Mouse (Mus musculus) CH12.LX (cell line): ENCODE measurements around the gene Gm37240. TPM values are rescaled to one million over a fixed set of nuclear protein-coding genes. Genes with fewer than 3 reads are reported as not detected.

ENCODE experiments used
- DNase-seq: peaks from one replicate; pipeline ENCODE4 v3.0.0-alpha.2; 2013; ENCODE audit errors: extremely low read depth
- H3K27ac ChIP-seq: 2 replicates; pipeline ENCODE4 v1.5.1; 2012; ENCODE audit warnings: low read depth, mild to moderate bottlenecking, control low read depth, moderate library complexity; ENCODE audit not compliant: insufficient read depth
- H3K27me3 ChIP-seq: replicated peaks from 2 replicates; pipeline ENCODE3; 2012; ENCODE audit warnings: inconsistent platforms
- H3K36me3 ChIP-seq, 2 experiments: replicated peaks in 1 of 2; 2 replicates each; pipeline versions ENCODE3 to v1.6.1; 2012; ENCODE audit warnings: inconsistent platforms in 1 of 2, low read length in 1 of 2, mild to moderate bottlenecking in 1 of 2, mixed read lengths in 1 of 2, moderate library complexity in 1 of 2; ENCODE audit not compliant: control insufficient read depth in 1 of 2, insufficient read depth in 1 of 2
- H3K4me1 ChIP-seq, 2 experiments: 2 replicates each; pipeline ENCODE4 v1.6.1; 2012; ENCODE audit warnings: inconsistent platforms in 1 of 2, moderate library complexity in 1 of 2; ENCODE audit not compliant: insufficient read depth in 2 of 2, control insufficient read depth in 1 of 2
- H3K4me2 ChIP-seq: 2 replicates; pipeline ENCODE4 v1.6.1; 2012; ENCODE audit warnings: low read depth, mild to moderate bottlenecking, control low read depth; ENCODE audit not compliant: poor library complexity, insufficient read depth, severe bottlenecking
- H3K4me3 ChIP-seq, 3 experiments: fragments of 150-350 bp in 1 of 3; sonication (generic) in 1 of 3; replicated peaks in 1 of 3; 2 replicates each; pipeline versions ENCODE3 to v1.5.1; 2011 to 2012; ENCODE audit warnings: low read depth in 2 of 3, low read length in 2 of 3, mild to moderate bottlenecking in 2 of 3, moderate library complexity in 2 of 3, control low read depth in 1 of 3, improper control_type of control experiment in 1 of 3, inconsistent platforms in 1 of 3, mixed read lengths in 1 of 3; ENCODE audit not compliant: poor library complexity in 1 of 3
- H3K79me2 ChIP-seq: replicated peaks from 2 replicates; pipeline ENCODE4 v1.6.1; 2012; ENCODE audit warnings: mild to moderate bottlenecking, moderate library complexity; ENCODE audit not compliant: control insufficient read depth, poor library complexity, insufficient read depth, severe bottlenecking; ENCODE audit errors: extremely low read depth
- H3K9ac ChIP-seq: 2 replicates; pipeline ENCODE4 v1.6.1; 2012; ENCODE audit warnings: low read depth, mild to moderate bottlenecking, control low read depth, moderate library complexity; ENCODE audit not compliant: insufficient read depth
- H3K9me3 ChIP-seq: replicated peaks from 2 replicates; pipeline ENCODE3; 2012; ENCODE audit warnings: low read length, inconsistent platforms, mixed read lengths
- CHD1 ChIP-seq: IDR thresholded peaks from 2 replicates; pipeline ENCODE4 v1.6.1; 2012; ENCODE audit warnings: low read depth, low read length, improper control_type of control experiment, inconsistent platforms
- CTCF ChIP-seq, 2 experiments: IDR thresholded peaks in 1 of 2; conservative IDR thresholded peaks in 1 of 2; 2 replicates each; pipeline ENCODE4 v1.5.1; 2011 to 2012; ENCODE audit warnings: low read depth in 2 of 2, low read length in 2 of 2, improper control_type of control experiment in 1 of 2, inconsistent platforms in 1 of 2, mild to moderate bottlenecking in 1 of 2, moderate library complexity in 1 of 2
- E2F4 ChIP-seq: IDR thresholded peaks from 2 replicates; pipeline ENCODE4 v1.6.1; 2011; ENCODE audit warnings: low read depth, low read length, improper control_type of control experiment; ENCODE audit not compliant: insufficient replicate concordance
- ELF1 ChIP-seq: IDR thresholded peaks from 2 replicates; pipeline ENCODE4 v1.6.1; 2014; ENCODE audit warnings: low read depth, mild to moderate bottlenecking, inconsistent platforms, low read length, improper control_type of control experiment
- EP300 ChIP-seq: IDR thresholded peaks from 2 replicates; pipeline ENCODE4 v1.6.1; 2011; ENCODE audit warnings: low read length, improper control_type of control experiment
- GABPA ChIP-seq: IDR thresholded peaks from 2 replicates; pipeline ENCODE4 v1.6.1; 2012; ENCODE audit warnings: low read depth, low read length, improper control_type of control experiment, inconsistent platforms; ENCODE audit not compliant: insufficient replicate concordance
- HCFC1 ChIP-seq: IDR thresholded peaks from 2 replicates; pipeline ENCODE4 v1.6.1; 2012; ENCODE audit warnings: low read depth, mild to moderate bottlenecking, inconsistent platforms, low read length, improper control_type of control experiment
- IRF4 ChIP-seq: IDR thresholded peaks from 2 replicates; pipeline ENCODE4 v1.6.1; 2014; ENCODE audit warnings: low read depth, mild to moderate bottlenecking, inconsistent platforms, low read length, improper control_type of control experiment
- JUN ChIP-seq: IDR thresholded peaks from 2 replicates; pipeline ENCODE4 v1.6.1; 2011; ENCODE audit warnings: low read depth, mild to moderate bottlenecking, low read length, improper control_type of control experiment, moderate library complexity; ENCODE audit not compliant: insufficient read depth
- JUND ChIP-seq: conservative IDR thresholded peaks from 2 replicates; pipeline ENCODE4 v1.6.1; 2011; ENCODE audit warnings: low read depth, low read length, improper control_type of control experiment
- MAFK ChIP-seq: IDR thresholded peaks from 2 replicates; pipeline ENCODE4 v1.6.1; 2011; ENCODE audit warnings: low read length, improper control_type of control experiment; ENCODE audit not compliant: insufficient replicate concordance
- MAX ChIP-seq: IDR thresholded peaks from 2 replicates; pipeline ENCODE4 v1.6.1; 2011; ENCODE audit warnings: low read length, improper control_type of control experiment
- MEF2A ChIP-seq: IDR thresholded peaks from 2 replicates; pipeline ENCODE4 v1.6.1; 2014; ENCODE audit warnings: low read depth, mild to moderate bottlenecking, inconsistent platforms, low read length, improper control_type of control experiment, borderline replicate concordance
- MXI1 ChIP-seq: IDR thresholded peaks from 2 replicates; pipeline ENCODE4 v1.6.1; 2011; ENCODE audit warnings: mild to moderate bottlenecking, low read depth, low read length, improper control_type of control experiment
- MYC ChIP-seq: IDR thresholded peaks from 2 replicates; pipeline ENCODE4 v1.6.1; 2011; ENCODE audit warnings: low read depth, mild to moderate bottlenecking, improper control_type of control experiment, low read length
- NRF1 ChIP-seq: IDR thresholded peaks from 2 replicates; pipeline ENCODE4 v1.6.1; 2014; ENCODE audit warnings: low read depth, mild to moderate bottlenecking, inconsistent platforms, low read length, improper control_type of control experiment, moderate library complexity
- POLR2A ChIP-seq: IDR thresholded peaks from 2 replicates; pipeline ENCODE4 v1.6.1; 2011; ENCODE audit warnings: low read depth, mild to moderate bottlenecking, improper control_type of control experiment, low read length
- RAD21 ChIP-seq: IDR thresholded peaks from 2 replicates; pipeline ENCODE4 v1.6.1; 2011; ENCODE audit warnings: low read depth, mild to moderate bottlenecking, low read length, improper control_type of control experiment, moderate library complexity
- RCOR1 ChIP-seq: conservative IDR thresholded peaks from 2 replicates; pipeline ENCODE4 v1.6.1; 2012; ENCODE audit warnings: low read depth, mild to moderate bottlenecking, inconsistent platforms, low read length, improper control_type of control experiment
- SIN3A ChIP-seq: IDR thresholded peaks from 2 replicates; pipeline ENCODE4 v1.6.1; 2012; ENCODE audit warnings: low read length, improper control_type of control experiment, inconsistent platforms
- TCF12 ChIP-seq: IDR thresholded peaks from 2 replicates; pipeline ENCODE4 v1.6.1; 2014; ENCODE audit warnings: low read depth, mild to moderate bottlenecking, inconsistent platforms, low read length, improper control_type of control experiment
- UBTF ChIP-seq: IDR thresholded peaks from 2 replicates; pipeline ENCODE4 v1.6.1; 2012; ENCODE audit warnings: low read depth, mild to moderate bottlenecking, inconsistent platforms, low read length, improper control_type of control experiment, moderate library complexity
- USF1 ChIP-seq: IDR thresholded peaks from 2 replicates; pipeline ENCODE4 v1.6.1; 2014; ENCODE audit warnings: low read depth, mild to moderate bottlenecking, inconsistent platforms, low read length, improper control_type of control experiment
- ZKSCAN1 ChIP-seq: IDR thresholded peaks from 2 replicates; pipeline ENCODE4 v1.6.1; 2012; ENCODE audit warnings: low read depth, inconsistent platforms, low read length, improper control_type of control experiment, borderline replicate concordance
- dilution Hi-C: fragments of 300-500 bp; cut with MboI; formaldehyde crosslinking; loops from 2 replicates; pipeline ENCODE4 v1.14.3; 2020; ENCODE audit warnings: low sequenced_read_pairs; ENCODE audit not compliant: extremely low pct_unique_long_range_greater_than_20kb, extremely low pct_ligation_motif_present
- in situ Hi-C: fragments of 300-500 bp; cut with MboI; formaldehyde crosslinking; loops from 3 replicates; pipeline ENCODE4 v1.14.3; 2019; ENCODE audit warnings: low sequenced_read_pairs, low pct_ligation_motif_present, low pct_unique_long_range_greater_than_20kb, mixed read lengths
- polyA plus RNA-seq: library from polyadenylated mRNA; unstranded; fragments of >175 nt; gene quantifications from 2 replicates; pipeline ENCODE4 v1.2.1, GENCODE M21; 2012; ENCODE audit warnings: low read depth; ENCODE audit not compliant: insufficient read length
- total RNA-seq, 2 experiments: library from RNA; depleted of rRNA; stranded (reverse); fragments of 300-350 nt in 1 of 2; fragments of >200 nt in 1 of 2; gene quantifications; 2 replicates each; pipeline ENCODE4 v1.2.3; 2012 to 2014

Gm37240 gene
- total and polyA plus RNA-seq, 3 experiments = 0.08 to 0.19 (median 0.14) TPM

- Histone ChIP-seq H3K9ac (no peak overlapping the region), H3K36me3 (no peaks in the 10 kb centered on the region), H3K4me3 (no peak overlapping the region), H3K4me2 (no peak overlapping the region), H3K27ac (no peak overlapping the region), H3K4me1 (peaks cover 6 to 17% of the 10 kb centered on the region in 2 experiments), H3K9me3 (no peaks in the 10 kb centered on the region), H3K79me2 (no peaks in the 10 kb centered on the region), H3K27me3 (no peaks in the 10 kb centered on the region)
- no peak for DNase-seq
- in situ Hi-C loops (no loop called here), dilution Hi-C loops (no loop called here)
- no peak for TF ChIP-seq ELF1
- no peak for TF ChIP-seq MYC
- TF ChIP-seq EP300 = no peak
- no peak for TF ChIP-seq CHD1
- TF ChIP-seq UBTF = no peak
- TF ChIP-seq SIN3A = no peak
- no peak for TF ChIP-seq JUN
- no peak for TF ChIP-seq E2F4
- no peak for TF ChIP-seq IRF4
- TF ChIP-seq MXI1 = no peak
- TF ChIP-seq HCFC1 = no peak
- no peak for TF ChIP-seq MAX
- TF ChIP-seq USF1 = no peak
- TF ChIP-seq MEF2A = no peak
- TF ChIP-seq RCOR1 = no peak
- no peak for TF ChIP-seq POLR2A
- TF ChIP-seq, all 38 proteins: peak for 0
Measured at GRCm38 (mm10) chr3:84642942-84643341, 1244.4 kb downstream of the Gm37240 start.

- peaks cover 2 to 6% of the 10 kb centered on the region in 2 experiments; a peak in 3 of 4 replicates for H3K4me1 ChIP-seq
- no peaks in the 10 kb centered on the region for H3K79me2 ChIP-seq
- no peaks in the 10 kb centered on the region for H3K9me3 ChIP-seq
- no peak overlapping the region for H3K4me3 ChIP-seq
- no peak overlapping the region for H3K9ac ChIP-seq
- no peaks in the 10 kb centered on the region for H3K27me3 ChIP-seq
- in situ Hi-C loops = no loop called here
- H3K27ac ChIP-seq = no peak overlapping the region
- no peaks in the 10 kb centered on the region for H3K36me3 ChIP-seq
- H3K4me2 ChIP-seq = no peak overlapping the region
- dilution Hi-C loops = no loop called here
- DNase-seq = no peak
- TF ChIP-seq GABPA (no peak), ZKSCAN1 (no peak), CTCF (conservative IDR thresholded peaks at IDR 0.05 in 1 of 2, IDR thresholded peaks at IDR 0.05 in 1 of 2; ENCODE audit: low read depth in 2 of 2, low read length in 2 of 2) (no peak), MAFK (no peak), SIN3A (no peak), RAD21 (no peak), JUN (no peak), RCOR1 (no peak), NRF1 (no peak), JUND (no peak), EP300 (no peak), TCF12 (no peak)
Measured at GRCm38 (mm10) chr3:84641391-84641790, 1245.9 kb downstream of the Gm37240 start.
